Mouse (Mus musculus): ENCODE data around the gene Tnrc18.

DNA sequence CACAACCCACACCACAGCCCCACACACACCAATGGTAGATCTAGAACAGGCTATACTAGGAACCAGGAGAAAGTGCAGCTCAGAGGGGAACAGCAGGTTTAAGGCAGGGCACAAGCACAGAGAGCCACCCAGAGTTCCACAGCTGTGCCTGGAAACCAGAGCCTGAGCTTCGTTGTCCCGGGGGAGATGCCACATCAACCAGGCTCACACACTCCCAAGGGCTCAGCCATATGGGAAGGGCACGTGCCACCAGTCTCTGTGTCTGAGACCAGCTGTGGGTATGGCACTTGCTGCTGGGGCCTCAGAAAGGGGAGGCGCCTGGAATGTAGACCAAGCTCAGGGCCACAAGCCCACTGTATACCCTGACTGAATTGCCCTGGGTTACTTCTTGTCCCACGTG is 36.9 kb downstream of the Tnrc18 start:
- TF ChIP-seq CTCF (IDR thresholded peaks at IDR 0.05; ENCODE audit: low read depth, low read length) (no peak), POLR2A (IDR thresholded peaks at IDR 0.05; ENCODE audit: insufficient read depth, low read length) (no peak)
